Comparison of ENCODE assay signal across 22 mouse cellular contexts in genomic region chr15:6591527-6591926, GRCm38 (mm10).
A peak's percentile ranks its signal among the peaks of the same experiment; 100 is the strongest.
DNase-seq lines count a peak whose midpoint lies in the region; ATAC-seq and TF ChIP-seq lines count a peak whose summit lies in the region.
"Had no signal": no experiment of that assay in that cellular context is flagged by ENCODE, and none has a peak within 500 bp of the region (broad histone marks: within the 10 kb centered on the region; RNA-seq: fewer than 3 reads in every experiment).

No protein-coding gene starts in this region.

- H3K4me1 ChIP-seq in thymus, adult 2 months (replicated peaks; ENCODE audit: control insufficient read depth, insufficient read depth, low read length), result peaks cover 27% of the 10 kb centered on the region
- H3K4me1 ChIP-seq in G1E (ENCODE audit: insufficient read depth, low read depth, low read length), result peaks cover 80% of the 10 kb centered on the region
- H3K4me1 ChIP-seq in midbrain, embryonic 10.5 days, result no peaks in the 10 kb centered on the region
- H3K4me1 ChIP-seq: embryonic facial prominence, embryonic 12.5 days; forebrain, embryonic 15.5 days; heart, embryonic 13.5 days; hindbrain, embryonic 12.5 days; intestine, embryonic 15.5 days had no signal

- no peak overlapping the region for H3K4me3 ChIP-seq in thymus, adult 2 months (ENCODE audit: control insufficient read depth, insufficient read depth, low read length)
- peak overlapping the region; percentile 36; the same call in 1 of the 2 replicates for H3K4me3 ChIP-seq in G1E (ENCODE audit: low read depth, low read length)
- H3K4me3 ChIP-seq in midbrain, embryonic 10.5 days, result no peak overlapping the region
- H3K4me3 ChIP-seq: embryonic facial prominence, embryonic 12.5 days; forebrain, embryonic 15.5 days; heart, adult 2 months; heart, embryonic 13.5 days; hindbrain, embryonic 12.5 days; intestine, embryonic 15.5 days had no signal

- no peak for TF ChIP-seq CTCF in thymus, adult 2 months (IDR thresholded peaks at IDR 0.05; ENCODE audit: borderline replicate concordance, control insufficient read depth, extremely low read depth, insufficient read depth, low read length, poor library complexity)
- TF ChIP-seq CTCF in G1E (IDR thresholded peaks at IDR 0.05; ENCODE audit: low read depth, low read length), result no peak

- ATAC-seq in G1E (ENCODE audit: extremely low read depth, insufficient number of reproducible peaks, low FRiP score, poor library complexity, severe bottlenecking), result no peak
- ATAC-seq: forebrain, embryonic 15.5 days; hindbrain, embryonic 16.5 days; intestine, embryonic 15.5 days had no signal

- peaks cover 15% of the 10 kb centered on the region for H3K36me3 ChIP-seq in thymus, adult 2 months (ENCODE audit: control insufficient read depth, insufficient read depth, low read length)
- peaks cover 33% of the 10 kb centered on the region for H3K36me3 ChIP-seq in G1E (replicated peaks)
- H3K36me3 ChIP-seq in midbrain, embryonic 10.5 days, result no peaks in the 10 kb centered on the region
- H3K36me3 ChIP-seq: embryonic facial prominence, embryonic 12.5 days; forebrain, embryonic 15.5 days; heart, embryonic 13.5 days; hindbrain, embryonic 12.5 days; intestine, embryonic 15.5 days had no signal

- H3K27ac ChIP-seq in thymus, adult 2 months (ENCODE audit: control insufficient read depth, insufficient read depth, low read length), result peak overlapping the region; percentile 81
- no peak overlapping the region for H3K27ac ChIP-seq in midbrain, embryonic 10.5 days (replicated peaks)
- H3K27ac ChIP-seq: embryonic facial prominence, embryonic 12.5 days; forebrain, embryonic 15.5 days; heart, adult 2 months; heart, embryonic 13.5 days; hindbrain, embryonic 12.5 days; intestine, embryonic 15.5 days had no signal

- TF ChIP-seq POLR2A in thymus, adult 2 months (IDR thresholded peaks at IDR 0.05; ENCODE audit: control insufficient read depth, extremely low read depth, insufficient read depth, low read length, poor library complexity), result no peak

- no peak for DNase-seq in thymus, adult 2 months
- no peak for DNase-seq in thymus, adult 18-20 months
- DNase-seq in G1E (ENCODE audit: low spot score), result no peak
- peak; percentile 83 for DNase-seq in induced T-regulatory cell, adult 2 months (ENCODE audit: low read depth)
- no peak for DNase-seq in kidney, adult 18-20 months
- DNase-seq in urinary bladder, postnatal 25 days (ENCODE audit: low spot score), result no peak
- DNase-seq in midbrain, embryonic 10.5 days (ENCODE audit: low spot score), result no peak
- DNase-seq: adrenal gland, postnatal 14 days; cerebellum, adult 11-12 months; cerebellum, adult 9-10 months; cerebellum, postnatal 25 days; gastrocnemius, postnatal 10 days; heart, adult 2 months; heart, postnatal 10 days; heart, postnatal 4 days had no signal

- H3K9me3 ChIP-seq in G1E (replicated peaks), result no peaks in the 10 kb centered on the region
- no peaks in the 10 kb centered on the region for H3K9me3 ChIP-seq in midbrain, embryonic 10.5 days (replicated peaks)
- H3K9me3 ChIP-seq: embryonic facial prominence, embryonic 12.5 days; forebrain, embryonic 15.5 days; heart, embryonic 13.5 days; hindbrain, embryonic 12.5 days; intestine, embryonic 15.5 days had no signal

- WGBS in thymus, adult 2 months, result 24% methylated on average over 1 of the region's 1 CpGs
- WGBS in midbrain, embryonic 10.5 days, result 52% methylated on average over 1 of the region's 1 CpGs

- H3K27me3 ChIP-seq in thymus, adult 2 months (ENCODE audit: control insufficient read depth, insufficient read depth, low read length), result no peaks in the 10 kb centered on the region
- no peaks in the 10 kb centered on the region for H3K27me3 ChIP-seq in G1E (ENCODE audit: insufficient read depth, low read length)
- H3K27me3 ChIP-seq in midbrain, embryonic 10.5 days (ENCODE audit: low read depth, poor library complexity, severe bottlenecking), result no peaks in the 10 kb centered on the region
- H3K27me3 ChIP-seq: CH12.LX; embryonic facial prominence, embryonic 12.5 days; forebrain, embryonic 15.5 days; heart, embryonic 13.5 days; hindbrain, embryonic 12.5 days; intestine, embryonic 15.5 days had no signal
